Mouse (Mus musculus) T-cell, adult 66 days (primary cell): ENCODE measurements around the gene Fcgr3. TPM values are rescaled to one million over a fixed set of nuclear protein-coding genes. Genes with fewer than 3 reads are reported as not detected.

Experiments
- total RNA-seq, 2 experiments: library from RNA; stranded (reverse); gene quantifications; 3 replicates in 1 of 2; 4 replicates in 1 of 2; pipeline ENCODE4 v1.2.4; 2023

The Fcgr3 gene
- total RNA-seq, result 1 to 10 TPM; 1.6 to 2.6 TPM

DNA sequence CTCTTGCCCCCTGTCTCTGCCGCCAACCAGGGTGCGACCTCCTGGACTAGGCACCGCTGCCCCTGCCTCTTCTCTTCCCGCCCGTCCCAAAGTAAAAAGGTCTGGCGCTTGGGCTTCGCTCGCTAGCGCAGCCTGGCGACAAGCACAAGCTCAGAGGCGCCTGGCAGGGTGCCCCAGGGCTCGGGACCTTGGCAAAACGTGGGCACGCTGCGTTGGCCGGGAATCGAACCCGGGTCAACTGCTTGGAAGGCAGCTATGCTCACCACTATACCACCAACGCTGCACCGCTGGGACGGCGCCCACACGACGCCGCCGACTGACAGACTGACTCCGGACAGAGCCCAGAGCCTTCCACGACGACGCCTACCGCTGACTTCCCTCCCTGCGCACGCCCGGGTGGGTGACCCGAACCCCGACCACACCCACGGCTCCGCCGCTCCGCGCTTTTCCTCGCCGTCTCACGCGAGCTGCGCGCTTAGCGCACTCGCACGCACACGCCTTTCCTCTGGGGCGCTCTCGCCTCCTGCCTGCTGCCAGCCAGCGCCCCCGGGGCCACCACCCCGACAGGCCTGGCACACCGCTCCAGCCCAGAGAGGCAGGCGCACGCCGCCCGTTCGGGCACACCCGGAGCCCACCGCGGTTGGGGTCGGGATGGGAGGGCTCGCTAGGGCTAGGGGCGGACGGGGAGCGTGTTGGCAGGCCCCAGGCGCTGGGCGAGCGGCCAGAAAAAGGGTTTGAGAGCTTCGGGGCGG lies at the start of gene Fcgr3:
TSS of gene Fcgr3 (minus strand) at position 445 of the 752 bp plus-strand sequence.

GRCm38 (mm10) chr1:171113873-171114299 lies 49.2 kb upstream of the Fcgr3 start, which contains the start of gene Cfap126:
TSS of gene Cfap126 (plus strand) at chr1:171113918.

DNA sequence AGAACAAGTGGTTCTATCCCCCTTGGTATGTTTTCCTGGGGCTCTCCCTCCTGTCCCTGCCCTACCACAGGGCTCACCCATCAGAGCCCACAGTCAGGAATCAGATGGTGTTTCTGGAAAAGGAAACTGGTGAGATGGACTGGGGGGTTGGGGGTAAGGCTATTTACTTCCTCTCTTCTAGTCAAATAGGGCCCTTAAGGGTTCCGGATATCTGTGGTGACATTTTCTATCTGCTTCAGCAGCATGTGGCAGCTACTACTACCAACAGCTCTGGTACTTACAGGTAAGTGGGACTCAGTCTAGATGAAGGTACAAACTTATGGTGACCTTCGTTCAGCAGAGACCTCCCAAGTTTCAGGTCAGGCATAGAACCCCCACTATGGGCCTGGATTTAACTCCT lies 46.0 kb downstream of the Fcgr3 start, which contains the start of gene Fcgr4:
TSS of gene Fcgr4 (plus strand) at position 184 of the 400 bp plus-strand sequence.

Other genes with a start within 250 kb of the Fcgr3 start
- gene Atf6, start 197.2 kb downstream of the Fcgr3 start, total RNA-seq, result 1 to 10 TPM; 8.7 to 8.8 TPM
- gene Gm26620, start 179.9 kb downstream of the Fcgr3 start, total RNA-seq, result not detected
- 10 to 100 TPM; 15.0 to 19.0 TPM for gene Dusp12, start 179.4 kb downstream of the Fcgr3 start, total RNA-seq
- gene Fcrlb, start 152.0 kb downstream of the Fcgr3 start, total RNA-seq, result not detected
- 1 to 10 TPM; 1.6 to 2.9 TPM for gene Fcrla, start 137.4 kb downstream of the Fcgr3 start, total RNA-seq
- 1 to 10 TPM in 1 of 2 experiments, not detected in 1; 1.1 TPM for gene Fcgr2b, start 88.4 kb downstream of the Fcgr3 start, total RNA-seq
- under 1 TPM in 1 of 2 experiments, not detected in 1; 0.44 TPM for gene Fcgr4, start 46.0 kb downstream of the Fcgr3 start, total RNA-seq
- gene Cfap126, start 49.0 kb upstream of the Fcgr3 start, total RNA-seq, result not detected
- 100 to 1,000 TPM; 106 to 111 TPM for gene Sdhc, start 85.7 kb upstream of the Fcgr3 start, total RNA-seq
- gene Mpz, start 85.8 kb upstream of the Fcgr3 start, total RNA-seq, result not detected
- not detected for gene Pcp4l1, start 131.3 kb upstream of the Fcgr3 start, total RNA-seq
- not detected for gene Nr1i3, start 149.0 kb upstream of the Fcgr3 start, total RNA-seq
- gene Tomm40l, start 157.6 kb upstream of the Fcgr3 start, total RNA-seq, result 10 to 100 TPM; 25.7 to 28.9 TPM
- not detected for gene Apoa2, start 160.1 kb upstream of the Fcgr3 start, total RNA-seq
- gene Fcer1g, start 169.4 kb upstream of the Fcgr3 start, total RNA-seq, result 1 to 10 TPM; 7.7 to 8.1 TPM
- under 1 TPM in 1 of 2 experiments, not detected in 1; 0.12 TPM for gene Adamts4, start 185.5 kb upstream of the Fcgr3 start, total RNA-seq
- gene Ndufs2, start 186.5 kb upstream of the Fcgr3 start, total RNA-seq, result 100 to 1,000 TPM; 121 to 130 TPM
- 10 to 100 TPM; 79.2 to 92.2 TPM for gene B4galt3, start 205.4 kb upstream of the Fcgr3 start, total RNA-seq
- 10 to 100 TPM; 51.6 to 65.3 TPM for gene Ppox, start 216.3 kb upstream of the Fcgr3 start, total RNA-seq
- 10 to 100 TPM; 53.0 to 56.2 TPM for gene Usp21, start 223.1 kb upstream of the Fcgr3 start, total RNA-seq
- 10 to 100 TPM; 48.0 to 48.5 TPM for gene Ufc1, start 230.1 kb upstream of the Fcgr3 start, total RNA-seq